Mouse (Mus musculus): ENCODE measurements around the gene Tmed1.
"Not testable (repeated sequence)": the region's sequence is repeated elsewhere in the genome, so short reads cannot be mapped to it uniquely, and the experiment has no call there.

The Tmed1 gene

GRCm38 (mm10) chr9:21525937-21526633 lies 16.0 kb upstream of the Tmed1 start, which contains the start of gene AB124611:
Gene AB124611 (plus strand): TSS chr9:21526176.
- no peak for DNase-seq (ENCODE audit: extremely low spot score, low spot score)

- no peak for DNase-seq (ENCODE audit: extremely low spot score, low spot score)
Measured at GRCm38 (mm10) chr9:21525142-21525936, 15.3 kb upstream of the Tmed1 start.

GRCm38 (mm10) chr9:21518690-21519089 lies 8.6 kb upstream of the Tmed1 start:
- not testable (repeated sequence) for DNase-seq (ENCODE audit: extremely low spot score, low spot score)

- DNase-seq (ENCODE audit: extremely low spot score, low spot score) = no peak
Measured at GRCm38 (mm10) chr9:21517947-21518495, 8.0 kb upstream of the Tmed1 start.

- no peak for DNase-seq (ENCODE audit: extremely low spot score, low spot score)
Measured at GRCm38 (mm10) chr9:21513466-21513865, 3.4 kb upstream of the Tmed1 start.

- DNase-seq (ENCODE audit: extremely low spot score, low spot score) = no peak
Measured at GRCm38 (mm10) chr9:21511052-21511451, 1.0 kb upstream of the Tmed1 start.

- no peak for DNase-seq (ENCODE audit: extremely low spot score, low spot score)
Measured at GRCm38 (mm10) chr9:21510689-21511015, 600 bp upstream of the Tmed1 start.

GRCm38 (mm10) chr9:21508871-21509404 lies 1.1 kb downstream of the Tmed1 start:
- no peak for DNase-seq (ENCODE audit: extremely low spot score, low spot score)

GRCm38 (mm10) chr9:21507753-21508430 lies 2.2 kb downstream of the Tmed1 start:
- DNase-seq (ENCODE audit: extremely low spot score, low spot score) = no peak

- no peak for DNase-seq (ENCODE audit: extremely low spot score, low spot score)
Measured at GRCm38 (mm10) chr9:21505767-21506166, 4.3 kb downstream of the Tmed1 start.

- no peak for DNase-seq (ENCODE audit: extremely low spot score, low spot score)
Measured at GRCm38 (mm10) chr9:21503352-21503751, 6.7 kb downstream of the Tmed1 start.

GRCm38 (mm10) chr9:21498284-21498902 lies 11.7 kb downstream of the Tmed1 start:
- DNase-seq (ENCODE audit: extremely low spot score, low spot score) = no peak

- DNase-seq (ENCODE audit: extremely low spot score, low spot score) = no peak
Measured at GRCm38 (mm10) chr9:21497664-21498063, 12.4 kb downstream of the Tmed1 start.

GRCm38 (mm10) chr9:21497050-21497542 lies 13.0 kb downstream of the Tmed1 start:
- DNase-seq (ENCODE audit: extremely low spot score, low spot score) = no peak

- peak; percentile 64 for DNase-seq (ENCODE audit: extremely low spot score, low spot score)
Measured at GRCm38 (mm10) chr9:21496308-21497049, 13.6 kb downstream of the Tmed1 start.

- DNase-seq (ENCODE audit: extremely low spot score, low spot score) = no peak
Measured at GRCm38 (mm10) chr9:21494726-21495125, 15.3 kb downstream of the Tmed1 start.

- no peak for DNase-seq (ENCODE audit: extremely low spot score, low spot score)
Measured at GRCm38 (mm10) chr9:21493907-21494306, 16.1 kb downstream of the Tmed1 start.

GRCm38 (mm10) chr9:21490696-21491095 lies 19.4 kb downstream of the Tmed1 start:
- no peak for DNase-seq (ENCODE audit: extremely low spot score, low spot score)

- not testable (repeated sequence) for DNase-seq (ENCODE audit: extremely low spot score, low spot score)
Measured at GRCm38 (mm10) chr9:21488246-21488645, 21.8 kb downstream of the Tmed1 start.

GRCm38 (mm10) chr9:21484065-21484464 lies 26.0 kb downstream of the Tmed1 start:
- no peak for DNase-seq (ENCODE audit: extremely low spot score, low spot score)

All from neural tube, embryonic 10.5 days (tissue).